Mouse (Mus musculus) liver, embryonic 14.5 days (tissue): ENCODE results near the gene Atp8a2.

Experiments
- CTCF ChIP-seq: IDR thresholded peaks from 2 replicates; pipeline ENCODE4 v1.5.1; 2016; ENCODE audit warnings: antibody characterized with exemption, low read depth, control low read depth
- EP300 ChIP-seq: IDR thresholded peaks from 2 replicates; pipeline ENCODE4 v1.6.1; 2016; ENCODE audit warnings: antibody characterized with exemption, low read depth

DNA sequence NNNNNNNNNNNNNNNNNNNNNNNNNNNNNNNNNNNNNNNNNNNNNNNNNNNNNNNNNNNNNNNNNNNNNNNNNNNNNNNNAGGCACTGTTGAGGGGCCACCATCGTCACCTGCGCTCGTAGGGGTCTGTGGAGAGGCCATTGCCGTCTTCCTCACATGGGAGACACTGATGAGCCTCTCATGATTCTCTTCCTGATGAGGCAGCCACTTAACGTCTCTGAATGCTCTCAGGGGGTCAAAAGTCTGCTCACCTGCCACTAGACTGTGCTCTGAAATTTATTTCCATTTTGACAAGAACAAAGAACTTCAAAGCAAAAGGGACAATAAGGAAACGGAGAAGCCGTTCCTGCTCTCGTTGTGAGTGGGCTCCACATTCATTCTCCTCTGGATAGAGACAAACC lies 277.1 kb downstream of the Atp8a2 start:
- TF ChIP-seq EP300 (no peak), CTCF (no peak)
